Mouse (Mus musculus): Measurements from ENCODE around the gene Rps19bp1. TPM values are rescaled to one million over a fixed set of nuclear protein-coding genes. Genes with fewer than 3 reads are reported as not detected.

Rps19bp1 gene
- polyA plus RNA-seq (2016; fragmentation: Nextera tagmentation; extraction: Ambion mirVana) = 46.1 and 62.5 TPM in 2 replicates

DNA sequence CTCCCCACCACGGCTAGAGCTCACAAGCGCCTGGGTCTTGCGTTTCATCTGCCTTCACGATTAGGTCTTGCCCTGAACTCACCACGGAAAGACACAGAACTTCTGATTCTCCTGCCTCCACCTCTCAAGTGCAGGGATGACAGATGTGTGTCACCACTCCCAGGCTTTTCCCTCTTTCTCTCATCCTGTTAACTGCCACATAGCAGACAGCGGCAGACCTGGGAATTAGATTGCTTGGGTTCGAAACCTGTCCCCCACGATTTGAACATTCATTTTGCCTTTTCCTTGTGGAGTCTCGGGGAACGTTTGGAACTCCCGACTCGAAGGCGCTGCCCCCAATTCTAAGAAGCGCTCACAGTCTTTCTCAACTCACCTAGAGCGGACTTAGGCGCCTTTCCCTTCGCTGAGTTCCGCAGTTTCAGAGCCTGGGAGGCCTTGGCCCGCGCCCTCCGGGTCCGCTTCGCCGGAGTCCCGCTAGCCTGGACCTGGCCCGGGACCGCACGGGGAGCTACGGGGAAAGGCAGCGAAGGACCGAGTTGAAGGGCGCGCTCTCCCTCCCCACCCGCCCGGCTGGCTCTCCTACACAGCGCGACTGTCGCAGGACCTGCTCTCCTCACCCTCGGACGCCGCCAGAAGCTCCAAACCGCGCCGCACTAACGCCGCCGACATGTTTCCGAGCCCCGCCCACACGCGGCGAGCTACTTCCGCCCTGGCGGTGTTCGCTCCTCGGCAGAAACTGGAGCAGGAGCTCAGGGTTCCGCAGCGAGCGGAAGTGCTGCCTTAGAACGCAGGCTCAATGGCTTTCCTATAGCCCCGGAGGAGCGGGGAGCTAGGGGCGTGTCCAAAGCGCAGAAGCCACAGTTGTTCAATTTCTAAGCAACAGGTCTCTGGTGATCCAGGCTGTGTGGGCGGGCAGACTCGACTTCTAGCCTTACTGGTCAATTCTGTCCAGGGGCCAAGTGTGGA, at the start of gene Rps19bp1:
Rps19bp1 (minus strand) TSS at position 706 of the 966 bp plus-strand sequence.
- Histone ChIP-seq H3K4me1 (peaks cover 14% of the 10 kb centered on the region), H3K36me3 (peaks cover 19% of the 10 kb centered on the region), H3K9me3 (no peaks in the 10 kb centered on the region), H3K4me3 (peak within 1 kb of the TSS; percentile 99), H3K27ac (peak within 1 kb of the TSS; percentile 92), H3K27me3 (ENCODE audit: insufficient read depth, poor library complexity, severe bottlenecking) (no peaks in the 10 kb centered on the region)
- DNase-seq (ENCODE audit: low spot score) = peak; percentile 97
- 1% methylated on average over 66 of the region's 66 CpGs for WGBS

- WGBS = 27% methylated on average over 8 of the region's 8 CpGs
- no peak overlapping the region for H3K27ac ChIP-seq
- no peak overlapping the region for H3K4me3 ChIP-seq
- peaks cover 52% of the 10 kb centered on the region; the same call in 1 of the 2 replicates for H3K27me3 ChIP-seq (ENCODE audit: insufficient read depth, poor library complexity, severe bottlenecking)
- H3K36me3 ChIP-seq = no peaks in the 10 kb centered on the region
- no peaks in the 10 kb centered on the region for H3K9me3 ChIP-seq
- no peak for DNase-seq (ENCODE audit: low spot score)
- H3K4me1 ChIP-seq = peaks cover 10% of the 10 kb centered on the region
Observed at GRCm38 (mm10) chr15:80306146-80306545, 42.0 kb upstream of the Rps19bp1 start.

GRCm38 (mm10) chr15:80304188-80304587, 40.1 kb upstream of the Rps19bp1 start:
- Histone ChIP-seq H3K4me3 (no peak overlapping the region), H3K36me3 (no peaks in the 10 kb centered on the region), H3K9me3 (no peaks in the 10 kb centered on the region), H3K4me1 (peaks cover 10% of the 10 kb centered on the region), H3K27ac (no peak overlapping the region), H3K27me3 (ENCODE audit: insufficient read depth, poor library complexity, severe bottlenecking) (peaks cover 45% of the 10 kb centered on the region; the same call in 1 of the 2 replicates)
- DNase-seq (ENCODE audit: low spot score) = no peak
- 84% methylated on average over 12 of the region's 12 CpGs for WGBS

DNA sequence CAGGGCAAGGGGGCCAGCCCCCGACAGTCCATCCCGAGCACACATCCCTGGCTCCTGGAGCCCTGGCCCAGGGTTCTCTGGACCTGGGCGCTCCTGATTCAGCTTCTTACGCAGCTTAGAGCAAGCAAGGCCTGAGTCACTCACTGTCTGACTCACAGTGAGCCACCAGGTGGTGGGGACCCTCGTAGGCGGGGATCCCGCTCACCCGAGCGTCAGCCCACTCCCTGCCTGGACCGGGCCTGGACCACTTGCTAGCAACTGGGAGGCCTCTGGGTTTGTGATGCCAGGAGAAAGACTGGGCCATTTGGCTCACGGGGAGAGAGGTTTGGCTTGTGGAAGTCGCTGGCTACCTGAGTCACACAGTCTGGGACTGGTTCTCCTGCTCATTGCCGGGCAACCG, 39.7 kb upstream of the Rps19bp1 start:
- peaks cover 43% of the 10 kb centered on the region; the same call in 1 of the 2 replicates for H3K27me3 ChIP-seq (ENCODE audit: insufficient read depth, poor library complexity, severe bottlenecking)
- H3K27ac ChIP-seq = no peak overlapping the region
- H3K4me3 ChIP-seq = no peak overlapping the region
- H3K9me3 ChIP-seq = no peaks in the 10 kb centered on the region
- WGBS = 61% methylated on average over 14 of the region's 14 CpGs
- H3K36me3 ChIP-seq = no peaks in the 10 kb centered on the region
- DNase-seq (ENCODE audit: low spot score) = no peak
- H3K4me1 ChIP-seq = peaks cover 10% of the 10 kb centered on the region

DNA sequence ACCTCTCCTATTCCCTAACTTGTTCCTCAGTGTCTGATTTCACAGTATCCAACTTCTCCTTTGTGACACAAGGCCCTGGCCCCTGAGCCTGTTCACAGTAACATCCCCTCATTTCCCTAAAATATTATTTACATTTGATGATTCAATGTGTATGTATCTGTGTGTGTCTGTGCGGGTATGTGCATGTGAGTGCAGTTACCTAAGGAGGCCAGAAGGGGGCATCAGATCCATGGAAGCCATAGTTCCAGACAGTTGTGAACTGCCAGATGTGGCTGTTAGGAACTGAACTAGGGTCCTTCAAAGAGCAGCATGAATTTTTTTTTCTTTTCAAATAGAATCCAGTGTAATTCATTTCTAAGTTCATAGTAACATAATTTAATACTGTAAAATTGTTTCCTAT, 33.0 kb upstream of the Rps19bp1 start:
- WGBS = 97% methylated on average over 1 of the region's 1 CpGs
- no peak overlapping the region for H3K27ac ChIP-seq
- H3K4me3 ChIP-seq = no peak overlapping the region
- H3K36me3 ChIP-seq = no peaks in the 10 kb centered on the region
- no peaks in the 10 kb centered on the region for H3K4me1 ChIP-seq
- H3K27me3 ChIP-seq (ENCODE audit: insufficient read depth, poor library complexity, severe bottlenecking) = peaks cover 42% of the 10 kb centered on the region
- no peak for DNase-seq (ENCODE audit: low spot score)
- no peaks in the 10 kb centered on the region for H3K9me3 ChIP-seq

DNA sequence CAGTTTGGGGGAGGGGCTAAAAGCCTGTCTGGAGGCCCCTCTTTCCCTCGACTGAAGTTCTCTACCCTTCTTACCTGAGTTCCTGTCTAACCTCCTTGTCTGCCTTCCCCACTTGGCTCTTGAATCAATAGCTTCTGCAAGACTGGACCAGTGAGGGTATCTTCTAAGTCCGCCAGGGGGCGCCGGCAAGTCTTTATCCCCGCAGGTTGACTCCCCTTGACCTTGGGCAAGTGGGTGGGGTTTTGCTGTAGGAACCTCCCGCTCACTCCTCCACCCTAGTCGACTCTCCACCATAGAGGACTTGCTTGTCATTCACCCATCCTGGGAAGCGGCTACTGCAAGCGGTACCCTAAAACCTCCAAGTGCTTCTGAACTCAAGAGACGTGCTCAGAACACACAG, 25.3 kb upstream of the Rps19bp1 start:
- WGBS = 5% methylated on average over 10 of the region's 10 CpGs
- peaks cover 96% of the 10 kb centered on the region for H3K27me3 ChIP-seq (ENCODE audit: insufficient read depth, poor library complexity, severe bottlenecking)
- no peaks in the 10 kb centered on the region for H3K9me3 ChIP-seq
- H3K36me3 ChIP-seq = no peaks in the 10 kb centered on the region
- DNase-seq (ENCODE audit: low spot score) = peak; percentile 89
- H3K27ac ChIP-seq = no peak overlapping the region
- no peak overlapping the region for H3K4me3 ChIP-seq
- H3K4me1 ChIP-seq = peaks cover 24% of the 10 kb centered on the region

DNA sequence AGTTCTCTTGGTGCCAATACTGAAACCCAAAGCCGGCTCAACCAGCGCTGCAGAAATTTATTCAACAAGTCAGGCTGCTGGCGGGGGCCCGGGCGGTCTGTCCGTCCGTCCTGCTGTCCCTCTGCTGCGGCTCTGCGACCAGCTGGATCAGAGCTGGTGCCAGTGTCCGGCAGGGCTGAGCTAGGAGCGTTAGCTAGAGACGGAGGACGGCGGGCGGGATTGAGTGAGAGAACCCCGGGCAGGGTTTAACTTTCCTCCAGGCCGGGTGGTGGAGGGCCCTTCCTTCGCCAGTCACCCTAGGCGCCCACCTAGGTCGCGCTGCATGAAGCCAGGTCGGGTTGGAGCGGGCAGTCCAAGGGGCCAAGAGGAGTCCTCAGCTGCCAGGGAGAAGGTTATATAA, 23.9 kb upstream of the Rps19bp1 start:
- no peaks in the 10 kb centered on the region for H3K36me3 ChIP-seq
- peak overlapping the region; percentile 61 for H3K4me3 ChIP-seq
- no peak overlapping the region for H3K27ac ChIP-seq
- WGBS = 1% methylated on average over 23 of the region's 23 CpGs
- peaks cover 98% of the 10 kb centered on the region for H3K27me3 ChIP-seq (ENCODE audit: insufficient read depth, poor library complexity, severe bottlenecking)
- no peaks in the 10 kb centered on the region for H3K9me3 ChIP-seq
- DNase-seq (ENCODE audit: low spot score) = no peak
- peaks cover 24% of the 10 kb centered on the region for H3K4me1 ChIP-seq

GRCm38 (mm10) chr15:80286851-80287415, 22.8 kb upstream of the Rps19bp1 start, which contains the start of gene Cacna1i:
Cacna1i (plus strand) TSS chr15:80287238.
- Histone ChIP-seq H3K36me3 (no peaks in the 10 kb centered on the region), H3K9me3 (no peaks in the 10 kb centered on the region), H3K27me3 (ENCODE audit: insufficient read depth, poor library complexity, severe bottlenecking) (peaks cover 98% of the 10 kb centered on the region), H3K4me3 (peak within 1 kb of the TSS; percentile 61), H3K4me1 (peaks cover 24% of the 10 kb centered on the region), H3K27ac (no peak within 1 kb of the TSS)
- WGBS = 2% methylated on average over 50 of the region's 50 CpGs
- DNase-seq (ENCODE audit: low spot score) = no peak

- WGBS = 22% methylated on average over 6 of the region's 6 CpGs
- peaks cover 76% of the 10 kb centered on the region for H3K27me3 ChIP-seq (ENCODE audit: insufficient read depth, poor library complexity, severe bottlenecking)
- DNase-seq (ENCODE audit: low spot score) = no peak
Observed at GRCm38 (mm10) chr15:80280646-80281045, 16.5 kb upstream of the Rps19bp1 start.

DNA sequence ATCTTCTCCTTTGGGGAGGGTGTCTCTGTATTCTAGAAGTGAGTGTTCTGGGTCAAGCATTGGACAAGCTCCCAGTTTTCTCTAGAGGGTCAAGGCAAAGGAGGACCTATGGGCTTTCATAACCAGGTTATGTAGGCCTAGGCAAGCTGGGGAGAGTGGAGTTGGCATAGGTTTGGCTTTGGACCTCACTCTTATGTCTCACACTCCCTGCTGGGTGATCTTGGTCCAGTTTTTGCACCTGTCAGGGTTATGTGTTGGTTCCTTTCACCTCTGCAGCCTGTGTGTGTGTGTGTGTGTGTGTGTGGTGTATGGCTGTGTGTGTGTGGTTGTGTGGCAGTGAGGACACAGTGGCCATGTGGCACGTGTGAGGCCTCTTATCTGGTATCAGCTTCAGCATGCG, 14.9 kb upstream of the Rps19bp1 start:
- H3K4me3 ChIP-seq = no peak overlapping the region
- no peaks in the 10 kb centered on the region for H3K4me1 ChIP-seq
- 72% methylated on average over 2 of the region's 2 CpGs for WGBS
- H3K36me3 ChIP-seq = no peaks in the 10 kb centered on the region
- no peak overlapping the region for H3K27ac ChIP-seq
- H3K9me3 ChIP-seq = no peaks in the 10 kb centered on the region
- H3K27me3 ChIP-seq (ENCODE audit: insufficient read depth, poor library complexity, severe bottlenecking) = peaks cover 70% of the 10 kb centered on the region
- DNase-seq (ENCODE audit: low spot score) = no peak

More at GRCm38 (mm10) chr15:80280646-80281045, 16.5 kb upstream of the Rps19bp1 start:
- no peak overlapping the region for H3K4me3 ChIP-seq
- H3K36me3 ChIP-seq = no peaks in the 10 kb centered on the region
- H3K9me3 ChIP-seq = no peaks in the 10 kb centered on the region
- no peaks in the 10 kb centered on the region for H3K4me1 ChIP-seq
- no peak overlapping the region for H3K27ac ChIP-seq

DNA sequence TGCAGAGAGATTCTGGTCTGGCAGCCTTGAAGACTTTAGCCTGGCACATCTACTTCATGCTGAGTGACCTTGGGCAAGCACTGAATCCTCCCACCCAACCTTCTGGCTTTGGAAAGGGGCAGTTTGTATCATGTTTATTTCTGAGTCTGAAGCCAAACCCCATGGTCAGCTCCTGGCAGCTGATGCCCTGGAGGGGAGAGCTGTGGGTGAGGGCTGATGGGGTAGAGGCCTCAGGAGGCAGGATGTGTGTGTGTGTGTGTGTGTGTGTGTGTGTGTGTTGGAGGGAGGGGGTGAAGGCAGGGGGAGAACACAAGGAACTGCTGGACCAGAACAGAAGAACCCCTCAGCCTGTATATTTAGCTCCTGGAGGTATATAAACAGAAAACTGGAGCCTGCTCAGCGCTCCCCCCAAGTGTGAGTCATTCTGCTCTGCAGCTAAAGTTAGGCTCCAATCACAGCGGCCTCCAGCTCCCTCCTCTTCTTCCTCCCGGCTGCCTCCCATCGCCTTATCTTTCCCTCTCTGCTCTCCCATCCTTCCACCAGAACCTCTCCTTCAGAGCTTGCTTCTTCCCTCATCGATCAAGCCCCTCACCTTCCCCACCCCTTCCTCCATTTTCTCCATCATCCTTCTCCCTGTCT, 14.1 kb upstream of the Rps19bp1 start:
- WGBS = 38% methylated on average over 5 of the region's 5 CpGs
- H3K27me3 ChIP-seq (ENCODE audit: insufficient read depth, poor library complexity, severe bottlenecking) = peaks cover 70% of the 10 kb centered on the region
- no peak for DNase-seq (ENCODE audit: low spot score)
- no peak overlapping the region for H3K4me3 ChIP-seq
- no peaks in the 10 kb centered on the region for H3K9me3 ChIP-seq
- no peak overlapping the region for H3K27ac ChIP-seq
- no peaks in the 10 kb centered on the region for H3K36me3 ChIP-seq
- no peaks in the 10 kb centered on the region for H3K4me1 ChIP-seq

- no peak overlapping the region for H3K27ac ChIP-seq
- DNase-seq (ENCODE audit: low spot score) = peak; percentile 88
- no peaks in the 10 kb centered on the region for H3K4me1 ChIP-seq
- H3K36me3 ChIP-seq = no peaks in the 10 kb centered on the region
- H3K9me3 ChIP-seq = no peaks in the 10 kb centered on the region
- 1% methylated on average over 6 of the region's 6 CpGs for WGBS
- H3K27me3 ChIP-seq (ENCODE audit: insufficient read depth, poor library complexity, severe bottlenecking) = peaks cover 64% of the 10 kb centered on the region
- no peak overlapping the region for H3K4me3 ChIP-seq
Observed at GRCm38 (mm10) chr15:80277625-80278024, 13.5 kb upstream of the Rps19bp1 start.

DNA sequence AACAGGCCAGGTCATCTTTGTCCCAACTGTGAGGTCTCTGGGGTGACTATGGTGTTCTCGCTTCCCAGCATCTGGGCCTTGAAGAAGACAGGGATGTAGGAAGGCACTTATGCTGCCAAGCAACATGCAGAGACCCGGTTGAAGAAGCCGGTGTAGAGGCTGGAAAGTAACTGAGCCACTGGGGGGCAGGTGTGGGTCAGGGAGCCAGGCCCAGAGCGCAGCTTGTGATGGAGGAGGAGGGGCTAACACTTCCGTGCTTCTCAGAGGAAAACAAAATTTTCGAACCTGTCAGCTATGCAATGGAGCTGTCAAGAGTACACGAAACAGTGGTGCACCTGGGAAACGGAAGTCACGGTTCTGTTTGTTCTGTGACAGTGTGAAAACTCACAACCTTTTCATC, 13.0 kb upstream of the Rps19bp1 start:
- 35% methylated on average over 9 of the region's 9 CpGs for WGBS
- no peaks in the 10 kb centered on the region for H3K36me3 ChIP-seq
- H3K27me3 ChIP-seq (ENCODE audit: insufficient read depth, poor library complexity, severe bottlenecking) = peaks cover 63% of the 10 kb centered on the region
- H3K4me3 ChIP-seq = no peak overlapping the region
- no peaks in the 10 kb centered on the region for H3K9me3 ChIP-seq
- DNase-seq (ENCODE audit: low spot score) = no peak
- no peaks in the 10 kb centered on the region for H3K4me1 ChIP-seq
- H3K27ac ChIP-seq = no peak overlapping the region

All from heart, embryonic 10.5 days (tissue).